Mouse (Mus musculus) layer of hippocampus, postnatal 36 days (tissue): Measurements from ENCODE around the gene Mvb12b. TPM values are rescaled to one million over a fixed set of nuclear protein-coding genes. Genes with fewer than 3 reads are reported as not detected.

ENCODE experiments used
- DNase-seq, 2 experiments: peaks; one replicate each; pipeline ENCODE4 v3.0.0; 2022
- total RNA-seq, 2 experiments: library from RNA; stranded (reverse); gene quantifications; 2 replicates each; pipeline ENCODE4 v1.2.3; 2021

Mvb12b gene
- total RNA-seq, 2 experiments from 2014 or later = 91.3 to 91.5 TPM

DNA sequence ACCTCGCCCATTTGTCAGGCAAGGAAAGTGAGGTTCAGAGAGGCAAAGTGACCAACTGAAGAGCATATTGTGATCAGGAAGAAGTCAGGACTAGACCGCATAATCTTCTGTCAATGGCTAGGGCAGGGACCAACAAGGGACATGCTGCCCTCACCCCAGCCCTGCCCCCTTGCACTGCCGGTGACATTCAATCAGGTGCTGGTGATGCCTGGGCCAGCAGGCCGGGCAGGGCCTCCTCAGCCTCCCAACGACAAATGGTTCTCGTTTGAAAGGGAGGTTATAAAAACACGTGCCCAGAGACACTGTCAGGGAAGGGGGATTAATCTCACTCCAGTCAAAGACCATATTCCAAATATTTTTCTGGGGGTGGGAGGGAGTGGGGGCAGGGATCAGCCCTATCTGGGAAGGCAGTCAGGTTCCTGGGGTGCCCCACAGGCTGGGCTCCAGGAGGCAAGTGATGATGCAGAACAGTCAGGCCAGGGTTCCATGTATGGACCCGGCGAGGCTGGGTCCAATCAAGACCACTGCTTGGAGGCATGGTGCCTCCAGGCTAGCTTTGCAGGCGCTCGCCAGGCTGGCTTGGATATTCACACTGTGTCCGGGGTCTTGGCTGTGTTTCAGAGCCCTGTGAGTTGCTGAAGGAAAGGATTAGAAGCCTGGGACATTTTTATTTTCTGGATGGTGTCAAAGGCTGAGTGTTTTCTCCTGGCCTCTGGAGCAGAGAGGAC lies 168.2 kb downstream of the Mvb12b start:
- DNase-seq = no peak

DNA sequence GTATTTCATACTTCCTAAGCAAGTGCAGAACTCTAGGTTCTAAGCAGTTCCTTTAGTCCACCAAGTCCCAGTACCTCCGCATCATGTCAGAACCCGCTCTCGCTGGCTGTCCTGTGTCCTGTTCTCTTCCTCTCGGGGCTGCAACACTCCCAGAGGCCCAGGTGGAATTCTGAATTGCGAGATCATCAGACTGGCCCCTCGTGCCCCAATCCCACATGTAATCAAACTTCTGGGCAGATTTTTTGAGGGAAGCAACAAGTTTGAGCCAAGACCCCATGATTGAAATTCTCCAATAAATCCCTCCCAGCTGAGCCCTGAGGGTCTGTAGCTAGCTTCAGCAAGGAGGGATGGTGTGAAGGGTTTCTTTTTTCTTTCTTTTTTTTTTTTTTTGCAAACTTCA lies 169.2 kb downstream of the Mvb12b start:
- no peak for DNase-seq

GRCm38 (mm10) chr2:33717821-33718351 lies 169.9 kb downstream of the Mvb12b start:
- no peak for DNase-seq

- no peak for DNase-seq
Observed at GRCm38 (mm10) chr2:33717378-33717777, 170.4 kb downstream of the Mvb12b start.

GRCm38 (mm10) chr2:33716878-33717277 lies 170.9 kb downstream of the Mvb12b start:
- no peak for DNase-seq

DNA sequence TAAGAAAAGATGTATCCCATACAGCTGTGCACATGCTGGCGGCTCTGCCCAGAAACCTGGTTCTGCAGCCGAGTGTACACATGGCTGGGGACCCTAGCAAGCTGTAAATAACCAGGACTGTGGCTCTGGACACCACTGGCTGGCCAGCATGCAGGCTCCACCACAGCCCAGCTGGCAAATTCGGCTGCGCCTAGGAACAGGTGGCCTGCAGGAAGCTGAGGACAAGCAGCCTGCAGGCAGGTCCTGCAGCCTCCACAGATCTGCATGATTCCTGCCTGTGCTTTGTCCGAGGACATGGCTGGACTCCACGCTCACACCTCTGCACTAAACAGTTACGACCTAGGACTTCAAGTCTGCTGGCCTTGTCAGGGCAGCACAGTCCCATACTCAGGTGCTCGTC lies 172.8 kb downstream of the Mvb12b start:
- no peak for DNase-seq

- no peak for DNase-seq
Observed at GRCm38 (mm10) chr2:33713580-33714260, 174.0 kb downstream of the Mvb12b start.

DNA sequence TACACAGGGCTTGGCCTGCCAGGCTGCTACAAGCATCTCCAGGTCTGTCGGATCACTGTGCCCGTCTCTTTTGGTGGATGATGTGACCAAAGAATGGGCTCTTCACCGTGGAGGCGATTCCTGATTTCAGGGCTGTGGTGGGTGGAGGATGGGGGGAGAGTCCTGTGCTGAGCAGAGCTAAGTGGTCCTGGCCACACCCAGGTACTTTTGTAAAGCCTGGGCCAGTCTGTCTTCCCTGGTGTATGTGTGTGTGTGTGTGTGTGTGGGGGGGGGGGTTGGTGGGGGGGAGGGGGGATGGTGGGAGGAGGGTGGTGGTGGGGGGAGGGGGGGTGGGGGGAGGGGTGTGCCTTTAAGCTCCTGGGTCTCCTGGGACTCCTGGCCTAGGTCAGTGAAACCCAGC lies 174.9 kb downstream of the Mvb12b start:
- DNase-seq = no peak

GRCm38 (mm10) chr2:33708831-33709230 lies 178.9 kb downstream of the Mvb12b start:
- DNase-seq = no peak

- DNase-seq = no peak
Observed at GRCm38 (mm10) chr2:33708096-33708495, 179.7 kb downstream of the Mvb12b start.

DNA sequence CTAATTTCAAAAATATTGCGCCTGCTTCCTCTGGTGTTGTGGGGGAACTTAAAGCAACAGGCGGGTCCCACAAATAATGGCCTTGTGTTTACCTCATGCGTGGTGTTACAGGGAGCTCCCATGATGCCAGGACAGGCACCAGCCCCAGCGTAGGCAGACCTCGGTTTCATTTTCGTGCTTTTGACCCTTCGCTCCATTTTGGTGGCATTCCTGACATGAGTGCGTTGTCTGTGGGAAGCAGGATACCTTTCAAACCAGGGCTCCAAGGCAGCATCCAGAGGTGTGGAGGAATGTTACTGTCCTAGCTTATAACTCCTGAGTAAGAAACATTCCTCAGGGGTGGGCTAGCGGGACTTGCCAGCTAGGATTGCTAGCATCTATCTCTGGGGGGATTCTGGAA lies 181.3 kb downstream of the Mvb12b start:
- DNase-seq = no peak

DNA sequence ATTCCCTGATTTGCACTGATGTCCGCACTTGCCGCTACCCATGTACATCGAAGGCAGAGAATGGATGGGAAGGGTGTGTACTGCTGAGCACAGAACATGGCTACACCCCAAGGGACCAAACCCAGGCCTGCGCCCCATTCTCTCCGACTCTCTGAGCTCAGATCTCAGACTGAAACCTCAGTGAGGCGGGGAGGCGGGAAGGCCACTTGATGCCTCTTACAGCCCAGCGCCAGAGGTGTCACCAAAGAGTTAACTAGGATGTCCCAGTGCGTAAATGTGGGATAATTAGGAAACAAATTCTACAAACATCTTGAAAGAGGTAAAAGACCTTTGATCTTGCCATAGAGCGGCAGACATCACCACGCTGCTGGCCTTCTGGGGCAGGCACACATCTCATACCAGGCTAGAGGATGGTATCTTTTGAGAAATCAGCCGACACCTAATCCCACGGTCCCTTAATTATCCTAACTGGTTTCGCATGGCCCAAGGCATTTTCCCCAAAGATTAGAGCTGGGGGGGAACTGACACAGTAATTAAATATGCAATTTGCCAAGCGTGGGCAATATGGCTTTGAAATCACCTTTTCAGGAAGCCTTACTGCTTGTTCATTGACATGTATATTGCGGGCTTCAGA lies 181.9 kb downstream of the Mvb12b start:
- DNase-seq = no peak

DNA sequence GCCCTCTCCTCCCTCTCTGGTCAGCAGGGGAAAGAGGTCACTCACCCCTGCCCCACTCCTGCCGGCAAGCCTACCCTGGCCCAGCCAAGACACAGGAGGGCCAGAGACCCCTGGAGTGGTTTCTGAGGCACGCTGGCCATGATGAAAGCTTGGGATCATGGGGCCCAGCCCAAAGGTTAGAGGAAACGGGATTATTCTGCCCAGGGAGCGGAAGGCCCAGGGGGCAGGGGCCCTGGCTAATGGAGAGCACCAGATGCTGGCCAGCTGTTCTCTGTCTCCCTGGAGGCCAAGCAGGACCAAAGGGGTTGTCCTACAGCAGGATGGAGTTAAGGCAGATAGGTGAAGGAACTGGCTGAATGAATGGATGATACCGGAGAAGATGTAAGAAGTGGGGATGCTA lies 184.5 kb downstream of the Mvb12b start:
- no peak for DNase-seq

DNA sequence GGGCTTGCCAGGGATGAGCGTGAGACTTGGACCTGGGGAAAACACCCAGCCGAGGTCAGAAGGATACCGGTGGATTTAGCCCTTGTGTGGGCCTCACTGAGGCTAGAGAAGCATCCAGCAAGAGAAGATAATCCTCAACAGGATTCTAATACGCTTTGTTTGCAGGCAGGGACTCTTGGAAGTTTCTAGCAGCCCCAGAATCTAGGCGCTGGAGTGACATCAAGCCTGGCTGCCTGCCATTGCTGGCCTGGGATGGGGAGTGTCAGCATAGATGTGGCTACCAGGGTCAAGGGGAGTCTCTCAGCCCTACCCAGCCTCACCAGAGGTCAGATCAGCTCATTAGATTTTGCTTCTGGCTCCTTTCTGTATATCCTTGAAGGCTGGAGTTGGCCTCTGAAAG lies 185.0 kb downstream of the Mvb12b start:
- no peak for DNase-seq

- DNase-seq = no peak
Observed at GRCm38 (mm10) chr2:33701446-33701815, 186.3 kb downstream of the Mvb12b start.

- DNase-seq = no peak
Observed at GRCm38 (mm10) chr2:33700581-33701445, 186.9 kb downstream of the Mvb12b start.

GRCm38 (mm10) chr2:33698898-33699297 lies 188.8 kb downstream of the Mvb12b start:
- DNase-seq = no peak

GRCm38 (mm10) chr2:33696428-33696827 lies 191.3 kb downstream of the Mvb12b start:
- no peak for DNase-seq

- no peak for DNase-seq
Observed at GRCm38 (mm10) chr2:33693931-33694330, 193.8 kb downstream of the Mvb12b start.

DNA sequence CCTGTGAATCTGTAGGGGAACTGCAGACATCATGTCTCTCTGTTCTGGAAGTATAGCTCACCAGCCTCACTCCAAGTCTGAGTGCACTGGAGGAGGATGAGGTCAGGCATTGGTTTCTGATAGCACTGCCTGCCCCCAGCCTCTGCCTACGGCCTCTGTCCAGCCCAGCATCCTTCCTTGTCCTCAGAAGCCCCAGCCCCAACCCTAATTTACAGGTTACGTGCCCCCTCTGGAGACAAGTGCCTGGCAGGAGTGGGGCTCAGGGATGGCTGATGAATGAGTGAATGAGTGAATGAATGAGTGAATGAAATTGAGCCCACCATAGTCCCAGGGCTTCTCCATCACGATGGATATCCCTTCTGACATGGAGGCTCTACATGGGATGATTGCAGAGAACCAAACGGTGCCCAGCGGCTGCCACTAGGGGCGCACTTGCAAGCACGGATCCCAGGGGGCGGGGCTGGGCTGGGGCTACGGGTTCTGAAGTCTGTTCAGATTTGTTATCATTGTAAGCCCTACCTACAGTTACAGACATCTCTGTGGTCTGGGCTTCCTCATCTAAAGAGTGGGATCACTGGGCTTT lies 197.8 kb downstream of the Mvb12b start:
- no peak for DNase-seq

GRCm38 (mm10) chr2:33689155-33689879 lies 198.4 kb downstream of the Mvb12b start:
- DNase-seq = no peak
